Mouse (Mus musculus) myocyte (in vitro differentiated cells): ENCODE measurements around the gene Adk. TPM values are rescaled to one million over a fixed set of nuclear protein-coding genes. Genes with fewer than 3 reads are reported as not detected.
A peak's percentile ranks its signal among the peaks of the same experiment; 100 is the strongest.

Experiments used
- H3K27me3 ChIP-seq: one replicate; pipeline ENCODE4 v1.6.1; 2011; ENCODE audit not compliant: control insufficient read depth, insufficient read depth, insufficient read length
- H3K36me3 ChIP-seq: one replicate; pipeline ENCODE4 v1.6.1; 2011; ENCODE audit not compliant: control insufficient read depth, insufficient read depth
- H3K4me2 ChIP-seq: one replicate; pipeline ENCODE4 v1.6.1; 2011; ENCODE audit warnings: low read depth, control low read depth
- H3K4me3 ChIP-seq: one replicate; pipeline ENCODE4 v1.5.1; 2011; ENCODE audit warnings: mild to moderate bottlenecking, control low read depth, moderate library complexity
- H3K79me2 ChIP-seq: one replicate; pipeline ENCODE4 v1.6.1; 2011; ENCODE audit not compliant: control insufficient read depth, insufficient read depth
- H3ac ChIP-seq: one replicate; pipeline ENCODE4 v1.6.1; 2011; ENCODE audit not compliant: control insufficient read depth, insufficient read length
- CEBPB ChIP-seq: IDR thresholded peaks from 2 replicates; pipeline ENCODE4 v1.6.1; 2011; ENCODE audit warnings: mild to moderate bottlenecking, moderate library complexity; ENCODE audit not compliant: poor library complexity, insufficient read depth, severe bottlenecking
- E2F4 ChIP-seq: IDR thresholded peaks from one replicate; pipeline ENCODE4 v1.6.1; 2011; ENCODE audit warnings: mild to moderate bottlenecking, control low read depth, moderate library complexity; ENCODE audit not compliant: insufficient read depth
- MAX ChIP-seq: IDR thresholded peaks from one replicate; pipeline ENCODE4 v1.6.1; 2011; ENCODE audit warnings: low read depth, mild to moderate bottlenecking, control low read depth
- MYOD1 ChIP-seq, 3 experiments: IDR thresholded peaks; one replicate each; pipeline ENCODE4 v1.6.1; 2011; ENCODE audit warnings: control low read depth in 2 of 3, low read depth in 2 of 3, mild to moderate bottlenecking in 2 of 3, moderate library complexity in 1 of 3; ENCODE audit not compliant: insufficient read length in 2 of 3, control insufficient read depth in 1 of 3
- MYOG ChIP-seq, 3 experiments: IDR thresholded peaks; one replicate each; pipeline ENCODE4 v1.6.1; 2011; ENCODE audit warnings: control low read depth in 2 of 3, low read depth in 2 of 3, mild to moderate bottlenecking in 2 of 3; ENCODE audit not compliant: insufficient read length in 2 of 3, control insufficient read depth in 1 of 3, insufficient read depth in 1 of 3
- POLR2A ChIP-seq: IDR thresholded peaks from one replicate; pipeline ENCODE4 v1.6.1; 2011; ENCODE audit warnings: low read depth, mild to moderate bottlenecking, control low read depth, moderate library complexity; ENCODE audit not compliant: insufficient read length
- POLR2AphosphoS2 ChIP-seq: IDR thresholded peaks from one replicate; pipeline ENCODE4 v1.6.1; 2011; ENCODE audit warnings: low read depth, control low read depth; ENCODE audit not compliant: insufficient read length
- REST ChIP-seq: IDR thresholded peaks from one replicate; pipeline ENCODE4 v1.6.1; 2011; ENCODE audit warnings: mild to moderate bottlenecking, control low read depth, moderate library complexity; ENCODE audit not compliant: insufficient read depth, insufficient read length
- SRF ChIP-seq: IDR thresholded peaks from one replicate; pipeline ENCODE4 v1.6.1; 2011; ENCODE audit warnings: low read depth; ENCODE audit not compliant: control insufficient read depth, insufficient read length
- TCF12 ChIP-seq: IDR thresholded peaks from one replicate; pipeline ENCODE4 v1.6.1; 2011; ENCODE audit warnings: mild to moderate bottlenecking, control low read depth; ENCODE audit not compliant: poor library complexity, insufficient read depth, severe bottlenecking
- TCF3 ChIP-seq: IDR thresholded peaks from one replicate; pipeline ENCODE4 v1.6.1; 2011; ENCODE audit warnings: low read depth, control low read depth; ENCODE audit not compliant: insufficient read length
- USF1 ChIP-seq: IDR thresholded peaks from one replicate; pipeline ENCODE4 v1.6.1; 2011; ENCODE audit warnings: low read depth, mild to moderate bottlenecking, control low read depth, moderate library complexity
- polyA plus RNA-seq: library from polyadenylated mRNA; unstranded; fragments of >200 nt; fragmentation: generic; extraction: Trizol; gene quantifications from one replicate; pipeline ENCODE4 v1.2.1, GENCODE M21; 2012; ENCODE audit warnings: missing spikeins

The Adk gene
- polyA plus RNA-seq, 1 experiment: 37.2 TPM

DNA sequence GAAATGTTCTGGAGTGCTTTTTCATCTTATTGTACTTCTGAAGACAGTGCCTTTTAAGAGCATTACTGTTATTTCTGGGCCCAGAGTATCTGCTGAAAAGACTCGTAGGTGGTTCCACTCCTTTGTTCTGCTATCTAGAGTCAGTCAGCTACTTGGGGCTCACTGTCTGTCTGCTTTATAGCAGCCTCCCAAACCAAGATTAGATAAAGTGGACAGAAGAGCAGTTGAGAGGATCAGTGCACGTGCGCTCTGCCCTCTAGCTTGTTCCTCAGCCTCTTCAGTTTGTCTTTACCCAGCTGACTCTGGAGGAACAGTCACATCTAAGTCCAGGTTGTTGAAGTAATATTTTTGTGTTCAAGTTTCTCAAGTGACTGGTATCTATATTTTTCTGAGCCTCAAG is 21.6 kb downstream of the Adk start:
- no peak overlapping the region for H3ac ChIP-seq
- H3K4me3 ChIP-seq: no peak overlapping the region
- H3K36me3 ChIP-seq: no peaks in the 10 kb centered on the region
- H3K27me3 ChIP-seq: no peaks in the 10 kb centered on the region
- no peak for TF ChIP-seq E2F4
- TF ChIP-seq SRF: no peak
- TF ChIP-seq MAX: no peak
- no peak for TF ChIP-seq MYOG (IDR thresholded peaks at IDR 0.05; ENCODE audit: control insufficient read depth in 1 of 3, insufficient read depth in 1 of 3, insufficient read length in 2 of 3, low read depth in 2 of 3)
- no peaks in the 10 kb centered on the region for H3K79me2 ChIP-seq
- H3K4me2 ChIP-seq: no peak overlapping the region

DNA sequence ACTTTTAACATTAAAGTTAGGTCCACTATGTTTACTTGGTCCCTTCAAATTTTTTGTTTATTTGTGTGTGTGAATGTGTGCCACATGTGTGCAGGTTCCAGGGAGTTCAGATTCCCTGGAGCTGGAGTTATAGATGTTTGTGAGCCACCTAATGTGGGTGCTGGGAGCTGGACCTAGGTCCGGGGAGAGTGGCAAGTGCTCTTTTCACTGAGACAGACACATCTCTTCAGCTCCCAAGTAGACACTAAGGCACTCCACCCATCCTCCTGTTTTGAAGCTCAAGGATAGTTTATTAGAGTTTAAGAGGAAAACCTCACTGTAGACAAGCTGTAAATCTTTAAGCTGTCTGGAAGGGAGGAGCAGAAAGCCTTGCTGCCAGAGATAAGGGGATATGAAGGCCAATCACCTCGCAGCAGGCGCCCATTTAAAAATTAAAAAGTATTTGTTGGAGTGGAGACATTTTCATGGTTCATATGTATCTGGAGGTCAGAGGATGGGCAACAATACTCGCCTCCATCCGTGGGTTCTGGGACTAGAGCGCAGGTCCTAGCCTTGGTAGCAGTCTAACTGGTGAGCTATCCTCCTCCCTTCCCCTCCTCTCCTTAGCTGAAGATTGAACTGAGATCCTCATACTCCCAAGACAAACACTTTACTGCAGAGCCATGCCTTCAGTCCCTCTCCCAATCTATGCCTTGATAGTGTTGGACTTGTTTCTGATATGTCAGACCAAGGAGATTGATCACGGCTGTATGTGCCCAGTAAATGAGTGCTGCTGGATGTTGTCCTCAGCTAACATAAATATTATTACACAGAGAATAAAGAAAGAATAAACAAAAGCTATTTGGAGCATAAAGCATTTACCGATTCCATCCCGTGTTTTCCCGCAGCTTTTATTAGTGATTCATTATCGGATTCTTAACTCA is 22.3 kb downstream of the Adk start:
- H3K4me2 ChIP-seq: peak overlapping the region; percentile 93
- peak overlapping the region; percentile 47 for H3K4me3 ChIP-seq

DNA sequence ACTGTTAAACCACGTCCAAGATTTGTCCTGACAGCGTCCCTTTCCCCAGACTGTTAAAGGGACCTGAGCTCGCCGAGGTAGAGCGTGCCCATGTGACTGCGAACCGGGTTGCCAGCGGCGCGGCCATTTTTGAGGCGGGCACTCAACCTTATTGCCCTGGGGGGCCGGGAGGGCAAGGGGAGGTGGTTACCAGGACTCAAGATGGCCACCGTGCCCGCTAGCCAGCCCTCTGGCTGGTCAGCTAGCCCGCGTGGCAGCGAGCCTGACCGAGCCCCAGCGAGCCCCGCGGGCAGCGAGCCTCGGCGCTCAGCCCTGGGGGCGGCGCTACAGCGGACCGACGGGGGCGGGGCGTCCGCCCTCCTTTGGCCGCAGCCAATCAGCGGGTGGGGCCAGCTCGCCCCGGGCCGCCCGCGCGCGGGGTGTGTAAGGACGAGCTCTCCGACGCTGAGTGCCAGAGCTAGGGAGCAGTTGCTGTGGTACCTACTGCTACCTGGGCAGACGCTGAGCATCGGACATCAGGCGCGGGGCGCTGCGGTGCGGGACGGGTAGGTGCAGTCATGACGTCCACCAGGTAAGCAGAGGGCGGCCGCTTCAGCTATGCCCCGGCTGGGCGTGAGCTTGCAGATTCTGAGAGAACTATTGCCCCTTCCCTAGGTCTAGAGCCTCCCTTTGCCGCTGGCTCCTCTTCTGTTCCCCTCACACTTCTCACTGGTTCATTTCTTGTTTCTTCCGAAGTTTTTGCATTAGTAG is 23.6 kb downstream of the Adk start:
- no peaks in the 10 kb centered on the region for H3K79me2 ChIP-seq

More for the DNA sequence above, 22.3 kb downstream of the Adk start:
- Histone ChIP-seq H3ac (no peak overlapping the region), H3K27me3 (no peaks in the 10 kb centered on the region), H3K36me3 (no peaks in the 10 kb centered on the region), H3K79me2 (no peaks in the 10 kb centered on the region)
- TF ChIP-seq REST: no peak

DNA sequence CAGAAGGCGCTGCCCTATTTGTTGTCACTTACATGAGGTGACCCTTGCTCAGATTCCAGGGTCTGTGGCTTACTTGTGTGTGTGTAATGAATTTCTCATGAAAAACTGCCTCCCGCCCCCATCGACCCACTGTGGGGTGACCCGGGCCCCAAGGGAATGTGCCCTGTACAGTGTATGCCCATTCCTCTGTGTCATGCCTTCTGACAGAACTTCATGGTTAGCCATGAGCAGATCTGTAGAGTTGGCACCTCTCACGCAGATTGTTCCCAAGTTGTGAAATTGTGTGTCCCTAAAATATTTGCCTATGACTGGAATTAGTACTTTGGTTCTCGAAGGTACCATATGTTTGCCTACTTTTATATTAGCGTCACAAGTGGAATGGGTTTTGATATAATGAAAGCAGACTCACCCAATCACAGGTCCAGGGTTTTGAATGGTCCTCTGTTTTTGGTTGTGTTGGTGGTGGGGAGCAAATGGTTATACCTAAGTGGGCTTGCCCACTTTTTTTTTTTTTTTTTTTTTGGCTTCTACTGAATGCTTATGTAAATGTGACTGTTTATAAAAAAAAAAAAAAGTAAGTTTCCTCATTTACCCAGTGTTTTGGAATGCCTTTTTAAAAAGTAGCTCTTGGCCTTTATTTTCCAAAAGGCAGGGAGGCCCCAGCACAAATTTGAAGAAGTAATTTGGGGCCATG is 24.3 kb downstream of the Adk start:
- H3K4me2 ChIP-seq: peak overlapping the region; percentile 85
- peak overlapping the region; percentile 10 for H3ac ChIP-seq
- TF ChIP-seq USF1: no peak
- no peak for TF ChIP-seq POLR2A
- no peak for TF ChIP-seq TCF3
- TF ChIP-seq MAX: no peak
- TF ChIP-seq MYOG (IDR thresholded peaks at IDR 0.05; ENCODE audit: control insufficient read depth in 1 of 3, insufficient read depth in 1 of 3, insufficient read length in 2 of 3, low read depth in 2 of 3): no peak
- no peak for TF ChIP-seq REST
- no peak for TF ChIP-seq POLR2AphosphoS2
- no peak for TF ChIP-seq MYOD1 (IDR thresholded peaks at IDR 0.05; ENCODE audit: control insufficient read depth in 1 of 3, insufficient read length in 2 of 3, low read depth in 2 of 3)
- TF ChIP-seq SRF: no peak
- TF ChIP-seq TCF12: no peak
- TF ChIP-seq CEBPB: no peak
- no peak for TF ChIP-seq E2F4
- no peaks in the 10 kb centered on the region for H3K27me3 ChIP-seq
- no peaks in the 10 kb centered on the region for H3K36me3 ChIP-seq
- peak overlapping the region; percentile 47 for H3K4me3 ChIP-seq
- H3K79me2 ChIP-seq: no peaks in the 10 kb centered on the region

More for the DNA sequence above, 23.6 kb downstream of the Adk start:
- H3ac ChIP-seq: peak overlapping the region; percentile 10
- no peaks in the 10 kb centered on the region for H3K36me3 ChIP-seq
- no peaks in the 10 kb centered on the region for H3K27me3 ChIP-seq
- H3K4me3 ChIP-seq: peak overlapping the region; percentile 47
- TF ChIP-seq REST (no peak), MYOG (IDR thresholded peaks at IDR 0.05; ENCODE audit: control insufficient read depth in 1 of 3, insufficient read depth in 1 of 3, insufficient read length in 2 of 3, low read depth in 2 of 3) (no peak), SRF (peak; percentile 63), MAX (no peak), E2F4 (peak; percentile 17), CEBPB (no peak), TCF12 (no peak), POLR2A (peak; percentile 86), USF1 (peak; percentile 79), POLR2AphosphoS2 (peak; percentile 88), MYOD1 (IDR thresholded peaks at IDR 0.05; ENCODE audit: control insufficient read depth in 1 of 3, insufficient read length in 2 of 3, low read depth in 2 of 3) (peak in 1 of 3 experiments; percentile 0)
- H3K4me2 ChIP-seq: peak overlapping the region; percentile 93
